Comparison of ENCODE assay signal across 11 mouse cellular contexts in genomic region chr17:8143802-8144673, GRCm38 (mm10). TPM values are rescaled to one million over a fixed set of nuclear protein-coding genes. Genes with fewer than 3 reads are reported as not detected.
A peak's percentile ranks its signal among the peaks of the same experiment; 100 is the strongest.
DNase-seq lines count a peak whose midpoint lies in the region; ATAC-seq and TF ChIP-seq lines count a peak whose summit lies in the region.
"Not testable (repeated sequence)": the region's sequence is repeated elsewhere in the genome, so short reads cannot be mapped to it uniquely, and the experiment has no call there.
"Had no signal": no experiment of that assay in that cellular context is flagged by ENCODE, and none has a peak within 500 bp of the region (broad histone marks: within the 10 kb centered on the region; RNA-seq: fewer than 3 reads in every experiment).

No protein-coding gene starts in this region.

- not testable (repeated sequence) for H3K27me3 ChIP-seq in heart, adult 2 months (ENCODE audit: control insufficient read depth, insufficient read depth, low read length); kidney, postnatal 0 days (ENCODE audit: insufficient read depth, low read length)

- not testable (repeated sequence) for TF ChIP-seq EP300 in heart, adult 2 months (IDR thresholded peaks at IDR 0.05; ENCODE audit: insufficient read depth, low read depth, low read length)

- ATAC-seq in kidney, postnatal 0 days (replicated peaks; ENCODE audit: low FRiP score, low read depth), result not testable (repeated sequence)
- peak; percentile 14; the same call in 1 of the 2 replicates for ATAC-seq in megakaryocyte, adult 5-6 weeks (ENCODE audit: poor library complexity, severe bottlenecking)

- 19% methylated on average over 13 of the region's 14 CpGs for WGBS in heart, adult 2 months
- WGBS in kidney, postnatal 0 days, result 38% methylated on average over 11 of the region's 14 CpGs
- 18% methylated on average over 11 of the region's 14 CpGs for WGBS in lung, adult 2 months

- H3K27ac ChIP-seq in heart, adult 2 months, result peak overlapping the region; percentile 70
- H3K27ac ChIP-seq in kidney, postnatal 0 days, result 0 out of 2 replicates have a peak overlapping the region, but pooled peaks have one; percentile 50

- DNase-seq in CD4-positive, CD25-positive, alpha-beta regulatory T cell, adult 2 months (ENCODE audit: low read depth, low spot score), result peak; percentile 27
- DNase-seq in brain, embryonic 14.5 days (ENCODE audit: low read depth), result peak; percentile 52
- peak; percentile 56 to 66 for DNase-seq in heart, adult 2 months
- peak; percentile 20 for DNase-seq in heart, postnatal 25 days (ENCODE audit: low spot score)
- peak; percentile 25 for DNase-seq in kidney, postnatal 0 days (ENCODE audit: low spot score)
- peak; percentile 48 for DNase-seq in lung, adult 2 months

- not testable (repeated sequence) for TF ChIP-seq POLR2A in brain, embryonic 14.5 days (IDR thresholded peaks at IDR 0.05; ENCODE audit: borderline replicate concordance, extremely low read depth, insufficient read depth, insufficient read length, poor library complexity, severe bottlenecking); heart, adult 2 months (IDR thresholded peaks at IDR 0.05; ENCODE audit: insufficient read depth, low read depth, low read length); lung, adult 2 months (IDR thresholded peaks at IDR 0.05; ENCODE audit: borderline replicate concordance, extremely low read depth, low read depth, low read length)

- not testable (repeated sequence) for H3K4me3 ChIP-seq in heart, adult 2 months; kidney, postnatal 0 days (replicated peaks; ENCODE audit: low read depth, low read length); lung, adult 2 months (replicated peaks; ENCODE audit: extremely low read depth, low read depth, low read length)

- not testable (repeated sequence) for H3K4me2 ChIP-seq in kidney, postnatal 0 days (ENCODE audit: low read length)

- H3K4me1 ChIP-seq in heart, adult 2 months (ENCODE audit: control insufficient read depth, insufficient read depth, low read length); kidney, postnatal 0 days (replicated peaks; ENCODE audit: insufficient read depth, low read length); lung, adult 2 months (ENCODE audit: control insufficient read depth, insufficient read depth, low read length): not testable (repeated sequence)

- not testable (repeated sequence) for TF ChIP-seq CTCF in brain, embryonic 14.5 days (IDR thresholded peaks at IDR 0.05; ENCODE audit: borderline replicate concordance, extremely low read depth, insufficient read depth, insufficient read length); heart, adult 2 months (IDR thresholded peaks at IDR 0.05); kidney, postnatal 0 days (IDR thresholded peaks at IDR 0.05; ENCODE audit: low read depth); lung, adult 2 months (IDR thresholded peaks at IDR 0.05; ENCODE audit: insufficient read depth, low read length)

- not testable (repeated sequence) for H3K79me2 ChIP-seq in heart, adult 2 months (replicated peaks; ENCODE audit: control insufficient read depth, insufficient read depth, low read length)

- H3K9me3 ChIP-seq in kidney, postnatal 0 days (replicated peaks; ENCODE audit: low read length), result not testable (repeated sequence)

- not testable (repeated sequence) for H3K36me3 ChIP-seq in heart, adult 2 months (ENCODE audit: control insufficient read depth, insufficient read depth, low read length); kidney, postnatal 0 days (ENCODE audit: insufficient read depth, low read length)

- intact Hi-C loops in heart, adult 2 months (cut with DNase I); heart, postnatal 25 days (cut with DNase I): not testable (repeated sequence)

- H3K9ac ChIP-seq in heart, adult 2 months (ENCODE audit: low read depth, low read length), result peak overlapping the region; percentile 34; the same call in 1 of the 2 replicates
- not testable (repeated sequence) for H3K9ac ChIP-seq in kidney, postnatal 0 days (ENCODE audit: low read depth, low read length)

RNA-seq across cellular contexts. Expression of gene Gm49673, which starts 3.5 kb away (rescaled TPM):
- polyA plus RNA-seq in brain, embryonic 14.5 days (2012; rRNA removed), result 0.24 and 0.90 TPM in 2 replicates
- total RNA-seq in heart, adult 2 months (2021), result not detected
- polyA plus RNA-seq in heart, adult 2 months (2012; rRNA removed), result 0.20 TPM in 1 of 2 replicates, not detected in the other
- total RNA-seq in heart, postnatal 25 days (2021), result not detected
- 0.62 and 0.89 TPM in 2 replicates for polyA plus RNA-seq in kidney, postnatal 0 days (2015; fragmentation: Nextera tagmentation; extraction: Ambion mirVana)
- polyA plus RNA-seq in lung, adult 2 months (2012; rRNA removed), result 1.7 and 2.9 TPM in 2 replicates
- total RNA-seq in megakaryocyte, adult 5-6 weeks (2015), result not detected in 2 replicates
- total RNA-seq in megakaryocyte, adult 5-6 weeks (2017), result not detected in 2 replicates
- total RNA-seq: common myeloid progenitor, adult 5-6 weeks had no signal
- polyA plus RNA-seq: forebrain, embryonic 16.5 days; hindbrain, embryonic 12.5 days; limb, embryonic 12.5 days had no signal

RNA-seq across cellular contexts. Expression of gene Rnaset2a, which starts 3.9 kb away (rescaled TPM):
- 14.4 and 16.0 TPM in 2 replicates for polyA plus RNA-seq in brain, embryonic 14.5 days (2012; rRNA removed)
- 10 to 100 TPM; 22.1 to 28.9 TPM for total RNA-seq in heart, adult 2 months (2021)
- 44.9 and 46.0 TPM in 2 replicates for polyA plus RNA-seq in heart, adult 2 months (2012; rRNA removed)
- 10 to 100 TPM; 20.2 to 25.2 TPM for total RNA-seq in heart, postnatal 25 days (2021)
- 92.4 and 98.7 TPM in 2 replicates for polyA plus RNA-seq in kidney, postnatal 0 days (2015; fragmentation: Nextera tagmentation; extraction: Ambion mirVana)
- polyA plus RNA-seq in lung, adult 2 months (2012; rRNA removed), result 50.1 and 50.6 TPM in 2 replicates
- total RNA-seq in megakaryocyte, adult 5-6 weeks (2015), result 54.1 and 63.1 TPM in 2 replicates
- 48.7 and 54.6 TPM in 2 replicates for total RNA-seq in megakaryocyte, adult 5-6 weeks (2017)

RNA-seq across cellular contexts. Expression of gene Fgfr1op, which starts 21.3 kb away (rescaled TPM):
- 14.1 and 14.6 TPM in 2 replicates for polyA plus RNA-seq in brain, embryonic 14.5 days (2012; rRNA removed)
- 10 to 100 TPM; 15.7 to 15.8 TPM for total RNA-seq in heart, adult 2 months (2021)
- 3.0 and 6.7 TPM in 2 replicates for polyA plus RNA-seq in heart, adult 2 months (2012; rRNA removed)
- 10 to 100 TPM; 12.3 to 13.8 TPM for total RNA-seq in heart, postnatal 25 days (2021)
- 28.7 and 33.1 TPM in 2 replicates for polyA plus RNA-seq in kidney, postnatal 0 days (2015; fragmentation: Nextera tagmentation; extraction: Ambion mirVana)
- polyA plus RNA-seq in lung, adult 2 months (2012; rRNA removed), result 1.7 and 3.4 TPM in 2 replicates
- 18.0 and 25.5 TPM in 2 replicates for total RNA-seq in megakaryocyte, adult 5-6 weeks (2015)
- 23.4 and 29.7 TPM in 2 replicates for total RNA-seq in megakaryocyte, adult 5-6 weeks (2017)
